Mouse (Mus musculus) layer of hippocampus, adult 18-20 months (tissue): ENCODE results near the gene Lemd2. TPM values are rescaled to one million over a fixed set of nuclear protein-coding genes. Genes with fewer than 3 reads are reported as not detected.

ENCODE experiments used
- DNase-seq, 2 experiments: peaks; one replicate each; pipeline ENCODE4 v3.0.0; 2022; ENCODE audit warnings: low spot score in 2 of 2
- total RNA-seq, 2 experiments: library from RNA; stranded (reverse); gene quantifications; 2 replicates each; pipeline ENCODE4 v1.2.3; 2021

Gene Lemd2
- total RNA-seq, 2 experiments from 2014 or later, result 43.2 to 45.7 TPM

GRCm38 (mm10) chr17:27228216-27228915 lies 24.1 kb upstream of the Lemd2 start:
- no peak for DNase-seq

- DNase-seq, result no peak
Measured at GRCm38 (mm10) chr17:27227258-27227657, 23.0 kb upstream of the Lemd2 start.

- no peak for DNase-seq
Measured at GRCm38 (mm10) chr17:27226701-27227100, 22.4 kb upstream of the Lemd2 start.

GRCm38 (mm10) chr17:27225801-27226200 lies 21.5 kb upstream of the Lemd2 start:
- no peak for DNase-seq

- no peak for DNase-seq
Measured at GRCm38 (mm10) chr17:27223821-27224220, 19.6 kb upstream of the Lemd2 start.

- peak in 1 of 2 experiments; percentile 76 for DNase-seq
Measured at GRCm38 (mm10) chr17:27221562-27221961, 17.3 kb upstream of the Lemd2 start.

GRCm38 (mm10) chr17:27218916-27219315 lies 14.6 kb upstream of the Lemd2 start:
- no peak for DNase-seq

GRCm38 (mm10) chr17:27218364-27218763 lies 14.1 kb upstream of the Lemd2 start:
- DNase-seq, result no peak

GRCm38 (mm10) chr17:27212768-27213525 lies 8.7 kb upstream of the Lemd2 start:
- peak in 1 of 2 experiments; percentile 45 for DNase-seq

- DNase-seq, result no peak
Measured at GRCm38 (mm10) chr17:27212006-27212405, 7.7 kb upstream of the Lemd2 start.

- DNase-seq, result no peak
Measured at GRCm38 (mm10) chr17:27207113-27207707, 2.9 kb upstream of the Lemd2 start.

- no peak for DNase-seq
Measured at GRCm38 (mm10) chr17:27203358-27204074, 753 bp downstream of the Lemd2 start.

GRCm38 (mm10) chr17:27202919-27203357 lies 1.3 kb downstream of the Lemd2 start:
- no peak for DNase-seq

GRCm38 (mm10) chr17:27201981-27202380 lies 2.3 kb downstream of the Lemd2 start:
- no peak for DNase-seq

GRCm38 (mm10) chr17:27200801-27201200 lies 3.5 kb downstream of the Lemd2 start:
- no peak for DNase-seq

GRCm38 (mm10) chr17:27199864-27200263 lies 4.4 kb downstream of the Lemd2 start:
- DNase-seq, result peak; percentile 57 to 75

- DNase-seq, result no peak
Measured at GRCm38 (mm10) chr17:27199205-27199604, 5.1 kb downstream of the Lemd2 start.

GRCm38 (mm10) chr17:27196206-27196605 lies 8.1 kb downstream of the Lemd2 start:
- no peak for DNase-seq

- DNase-seq, result no peak
Measured at GRCm38 (mm10) chr17:27194258-27195185, 9.7 kb downstream of the Lemd2 start.

GRCm38 (mm10) chr17:27191804-27192203 lies 12.5 kb downstream of the Lemd2 start:
- no peak for DNase-seq
